Mouse (Mus musculus): Measurements from ENCODE around the gene Tiam2. TPM values are rescaled to one million over a fixed set of nuclear protein-coding genes. Genes with fewer than 3 reads are reported as not detected.

Tiam2 gene
- polyA plus RNA-seq, 1 experiment = 2.5 TPM

GRCm38 (mm10) chr17:3288341-3288740, 38.0 kb upstream of the Tiam2 start:
- H3K4me3 ChIP-seq (ENCODE audit: low read depth, low read length) = no peak overlapping the region
- no peak overlapping the region for H3K9ac ChIP-seq (ENCODE audit: low read depth, poor library complexity, severe bottlenecking)
- peak; percentile 78 for TF ChIP-seq CTCF (IDR thresholded peaks at IDR 0.05; ENCODE audit: low read depth, low read length)
- no peak for TF ChIP-seq POLR2A (IDR thresholded peaks at IDR 0.05; ENCODE audit: insufficient read depth, low read length)
- peaks cover 5% of the 10 kb centered on the region for H3K4me1 ChIP-seq (ENCODE audit: control insufficient read depth, insufficient read depth, low read length)
- H3K27me3 ChIP-seq (ENCODE audit: control insufficient read depth, insufficient read depth, low read length, poor library complexity, severe bottlenecking) = no peaks in the 10 kb centered on the region
- H3K27ac ChIP-seq (ENCODE audit: insufficient read depth, low read length) = no peak overlapping the region
- H3K9me3 ChIP-seq (replicated peaks; ENCODE audit: control insufficient read depth, insufficient read depth, low read length, poor library complexity, severe bottlenecking) = no peaks in the 10 kb centered on the region
- no peaks in the 10 kb centered on the region for H3K36me3 ChIP-seq (ENCODE audit: control insufficient read depth, insufficient read depth, low read length, poor library complexity, severe bottlenecking)

DNA sequence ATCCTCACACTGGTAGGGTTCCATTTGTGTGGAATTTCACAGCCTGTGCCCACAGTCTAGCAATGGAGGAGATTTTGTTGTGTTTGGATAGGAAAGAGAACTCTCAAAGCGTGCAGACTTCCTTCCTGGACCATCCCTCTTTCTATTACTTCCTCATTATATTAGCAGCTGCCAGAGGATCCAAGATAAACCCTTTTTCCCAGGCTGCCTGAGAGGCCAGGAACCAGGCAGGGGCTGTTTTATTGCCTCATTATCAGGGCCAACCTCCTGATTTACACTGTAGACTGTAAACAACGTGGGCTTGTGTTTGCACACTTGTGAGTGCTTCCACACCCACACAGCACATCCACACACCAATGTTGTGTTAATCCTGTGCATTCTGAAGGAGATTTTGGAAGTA, 31.3 kb upstream of the Tiam2 start:
- no peaks in the 10 kb centered on the region for H3K27me3 ChIP-seq (ENCODE audit: control insufficient read depth, insufficient read depth, low read length, poor library complexity, severe bottlenecking)
- TF ChIP-seq CTCF (IDR thresholded peaks at IDR 0.05; ENCODE audit: low read depth, low read length) (no peak), EP300 (IDR thresholded peaks at IDR 0.05; ENCODE audit: insufficient read depth, low read depth, low read length) (no peak), POLR2A (IDR thresholded peaks at IDR 0.05; ENCODE audit: insufficient read depth, low read length) (no peak)
- no peak overlapping the region for H3K4me3 ChIP-seq (ENCODE audit: low read depth, low read length)
- no peak overlapping the region for H3K27ac ChIP-seq (ENCODE audit: insufficient read depth, low read length)
- H3K36me3 ChIP-seq (ENCODE audit: control insufficient read depth, insufficient read depth, low read length, poor library complexity, severe bottlenecking) = no peaks in the 10 kb centered on the region
- H3K9ac ChIP-seq (ENCODE audit: low read depth, poor library complexity, severe bottlenecking) = no peak overlapping the region
- H3K9me3 ChIP-seq (replicated peaks; ENCODE audit: control insufficient read depth, insufficient read depth, low read length, poor library complexity, severe bottlenecking) = no peaks in the 10 kb centered on the region
- no peaks in the 10 kb centered on the region for H3K4me1 ChIP-seq (ENCODE audit: control insufficient read depth, insufficient read depth, low read length)

DNA sequence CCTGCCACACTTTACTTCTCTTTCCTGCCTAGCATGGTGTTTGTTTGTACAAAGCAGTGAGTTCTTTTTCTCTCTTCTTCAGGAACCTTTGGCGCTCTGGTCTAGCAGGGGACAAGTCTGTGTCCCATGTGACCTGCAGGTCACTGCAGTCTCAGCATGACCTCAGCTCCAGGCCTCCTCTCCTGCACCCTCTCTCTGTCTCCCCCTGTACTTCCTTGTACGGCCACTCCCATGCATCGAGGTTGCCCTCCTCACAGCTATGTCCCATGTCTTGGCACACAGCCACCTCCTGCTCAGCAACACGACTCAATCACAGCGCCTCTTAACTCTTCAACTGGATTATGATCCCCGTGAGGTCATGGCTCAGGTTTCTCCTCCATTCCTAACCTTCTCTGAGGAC, 26.9 kb upstream of the Tiam2 start:
- Histone ChIP-seq H3K4me1 (ENCODE audit: control insufficient read depth, insufficient read depth, low read length) (no peaks in the 10 kb centered on the region), H3K4me3 (ENCODE audit: low read depth, low read length) (no peak overlapping the region), H3K27ac (ENCODE audit: insufficient read depth, low read length) (no peak overlapping the region), H3K27me3 (ENCODE audit: control insufficient read depth, insufficient read depth, low read length, poor library complexity, severe bottlenecking) (no peaks in the 10 kb centered on the region), H3K9ac (ENCODE audit: low read depth, poor library complexity, severe bottlenecking) (no peak overlapping the region), H3K36me3 (ENCODE audit: control insufficient read depth, insufficient read depth, low read length, poor library complexity, severe bottlenecking) (no peaks in the 10 kb centered on the region), H3K9me3 (replicated peaks; ENCODE audit: control insufficient read depth, insufficient read depth, low read length, poor library complexity, severe bottlenecking) (no peaks in the 10 kb centered on the region)
- TF ChIP-seq CTCF (IDR thresholded peaks at IDR 0.05; ENCODE audit: low read depth, low read length) (no peak), POLR2A (IDR thresholded peaks at IDR 0.05; ENCODE audit: insufficient read depth, low read length) (no peak), EP300 (IDR thresholded peaks at IDR 0.05; ENCODE audit: insufficient read depth, low read depth, low read length) (no peak)

GRCm38 (mm10) chr17:3305926-3306325, 20.4 kb upstream of the Tiam2 start:
- no peak overlapping the region for H3K27ac ChIP-seq (ENCODE audit: insufficient read depth, low read length)
- H3K27me3 ChIP-seq (ENCODE audit: control insufficient read depth, insufficient read depth, low read length, poor library complexity, severe bottlenecking) = no peaks in the 10 kb centered on the region
- no peaks in the 10 kb centered on the region for H3K9me3 ChIP-seq (replicated peaks; ENCODE audit: control insufficient read depth, insufficient read depth, low read length, poor library complexity, severe bottlenecking)
- no peaks in the 10 kb centered on the region for H3K36me3 ChIP-seq (ENCODE audit: control insufficient read depth, insufficient read depth, low read length, poor library complexity, severe bottlenecking)
- H3K9ac ChIP-seq (ENCODE audit: low read depth, poor library complexity, severe bottlenecking) = no peak overlapping the region
- no peaks in the 10 kb centered on the region for H3K4me1 ChIP-seq (ENCODE audit: control insufficient read depth, insufficient read depth, low read length)
- H3K4me3 ChIP-seq (ENCODE audit: low read depth, low read length) = no peak overlapping the region
- TF ChIP-seq CTCF (IDR thresholded peaks at IDR 0.05; ENCODE audit: low read depth, low read length) = no peak
- no peak for TF ChIP-seq POLR2A (IDR thresholded peaks at IDR 0.05; ENCODE audit: insufficient read depth, low read length)
- TF ChIP-seq EP300 (IDR thresholded peaks at IDR 0.05; ENCODE audit: insufficient read depth, low read depth, low read length) = no peak

- peaks cover 6% of the 10 kb centered on the region for H3K27me3 ChIP-seq (ENCODE audit: control insufficient read depth, insufficient read depth, low read length, poor library complexity, severe bottlenecking)
- peak overlapping the region; percentile 55 for H3K4me3 ChIP-seq (ENCODE audit: low read depth, low read length)
- TF ChIP-seq CTCF (IDR thresholded peaks at IDR 0.05; ENCODE audit: low read depth, low read length) = no peak
- no peak for TF ChIP-seq POLR2A (IDR thresholded peaks at IDR 0.05; ENCODE audit: insufficient read depth, low read length)
- TF ChIP-seq EP300 (IDR thresholded peaks at IDR 0.05; ENCODE audit: insufficient read depth, low read depth, low read length) = no peak
- no peaks in the 10 kb centered on the region for H3K4me1 ChIP-seq (ENCODE audit: control insufficient read depth, insufficient read depth, low read length)
- H3K9me3 ChIP-seq (replicated peaks; ENCODE audit: control insufficient read depth, insufficient read depth, low read length, poor library complexity, severe bottlenecking) = no peaks in the 10 kb centered on the region
- no peaks in the 10 kb centered on the region for H3K36me3 ChIP-seq (ENCODE audit: control insufficient read depth, insufficient read depth, low read length, poor library complexity, severe bottlenecking)
- H3K27ac ChIP-seq (ENCODE audit: insufficient read depth, low read length) = no peak overlapping the region
- peak overlapping the region; percentile 23 for H3K9ac ChIP-seq (ENCODE audit: low read depth, poor library complexity, severe bottlenecking)
Observed at GRCm38 (mm10) chr17:3313711-3314624, 12.4 kb upstream of the Tiam2 start.

DNA sequence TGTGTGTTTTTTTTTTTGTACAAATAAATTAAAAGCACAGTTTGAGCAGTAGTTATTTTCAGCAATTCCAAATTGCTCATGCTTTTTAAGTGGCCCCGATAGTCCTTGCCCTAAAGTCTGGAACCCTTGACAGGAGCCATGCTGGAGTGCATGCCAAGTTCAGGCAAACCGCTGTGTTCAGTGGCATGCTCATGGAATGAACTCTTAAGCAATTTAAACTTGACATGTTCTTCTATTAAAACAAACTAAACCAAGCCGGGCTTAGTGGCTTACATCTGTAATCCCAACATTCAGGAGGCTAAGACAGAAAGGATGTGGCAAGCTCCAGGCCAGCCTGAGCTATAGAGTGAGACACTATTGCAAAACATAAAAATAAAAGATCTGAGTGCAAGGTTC, 11.8 kb upstream of the Tiam2 start:
- Histone ChIP-seq H3K27ac (ENCODE audit: insufficient read depth, low read length) (no peak overlapping the region), H3K9ac (ENCODE audit: low read depth, poor library complexity, severe bottlenecking) (peak overlapping the region; percentile 23), H3K4me3 (ENCODE audit: low read depth, low read length) (no peak overlapping the region), H3K9me3 (replicated peaks; ENCODE audit: control insufficient read depth, insufficient read depth, low read length, poor library complexity, severe bottlenecking) (no peaks in the 10 kb centered on the region), H3K36me3 (ENCODE audit: control insufficient read depth, insufficient read depth, low read length, poor library complexity, severe bottlenecking) (no peaks in the 10 kb centered on the region), H3K27me3 (ENCODE audit: control insufficient read depth, insufficient read depth, low read length, poor library complexity, severe bottlenecking) (peaks cover 6% of the 10 kb centered on the region), H3K4me1 (ENCODE audit: control insufficient read depth, insufficient read depth, low read length) (no peaks in the 10 kb centered on the region)
- TF ChIP-seq EP300 (IDR thresholded peaks at IDR 0.05; ENCODE audit: insufficient read depth, low read depth, low read length) (no peak), CTCF (IDR thresholded peaks at IDR 0.05; ENCODE audit: low read depth, low read length) (no peak), POLR2A (IDR thresholded peaks at IDR 0.05; ENCODE audit: insufficient read depth, low read length) (no peak)
